Mouse (Mus musculus) limb, embryonic 12.5 days (tissue): ENCODE results near the gene V1rd19. TPM values are rescaled to one million over a fixed set of nuclear protein-coding genes. Genes with fewer than 3 reads are reported as not detected.
"Not testable (repeated sequence)": the region's sequence is repeated elsewhere in the genome, so short reads cannot be mapped to it uniquely, and the experiment has no call there.

ENCODE experiments used
- ATAC-seq: fragments of 200-750 bp; cut with Nextera tagmentation; 2 replicates; pipeline ENCODE4 v1.8.0; 2017; ENCODE audit warnings: low read depth, moderate TSS enrichment; ENCODE audit not compliant: insufficient number of reproducible peaks, insufficient read depth, low FRiP score, low TSS enrichment
- H3K27ac ChIP-seq: fragments of 300-500 bp; sonication (generic); 2 replicates; pipeline ENCODE4 v1.5.1; 2016; ENCODE audit warnings: mild to moderate bottlenecking, moderate library complexity
- H3K27me3 ChIP-seq: fragments of 300-500 bp; sonication (generic); 2 replicates; pipeline ENCODE4 v1.6.1; 2016; ENCODE audit warnings: mild to moderate bottlenecking, moderate library complexity
- H3K36me3 ChIP-seq: fragments of 300-500 bp; sonication (generic); 2 replicates; pipeline ENCODE4 v1.6.1; 2016; ENCODE audit warnings: mild to moderate bottlenecking, moderate library complexity
- H3K4me1 ChIP-seq: fragments of 300-500 bp; sonication (generic); replicated peaks from 2 replicates; pipeline ENCODE4 v1.6.1; 2016
- H3K4me2 ChIP-seq: fragments of 300-500 bp; sonication (generic); 2 replicates; pipeline ENCODE4 v1.6.1; 2016; ENCODE audit warnings: mild to moderate bottlenecking, moderate library complexity
- H3K4me3 ChIP-seq: fragments of 300-500 bp; sonication (generic); replicated peaks from 2 replicates; pipeline ENCODE4 v1.5.1; 2016; ENCODE audit warnings: mild to moderate bottlenecking
- H3K9ac ChIP-seq: fragments of 300-500 bp; sonication (generic); replicated peaks from 2 replicates; pipeline ENCODE4 v1.6.1; 2016; ENCODE audit warnings: mild to moderate bottlenecking, moderate library complexity
- H3K9me3 ChIP-seq: fragments of 300-500 bp; sonication (generic); 2 replicates; pipeline ENCODE4 v1.6.1; 2016; ENCODE audit warnings: mild to moderate bottlenecking, moderate library complexity
- WGBS: fragments of 180-500 bp; shearing (Covaris S2); methylation state at CpG from one replicate; pipeline ENCODE4 v1.1.7; 2016; 5-methylcytosine and 5-hydroxymethylcytosine counted together
- polyA plus RNA-seq: library from polyadenylated mRNA; unstranded; fragments of >200 nt; fragmentation: Nextera tagmentation; extraction: Ambion mirVana; gene quantifications from 2 replicates; pipeline ENCODE4 v1.2.1, GENCODE M21; 2016

V1rd19 gene
- polyA plus RNA-seq, result not detected in 2 replicates

DNA sequence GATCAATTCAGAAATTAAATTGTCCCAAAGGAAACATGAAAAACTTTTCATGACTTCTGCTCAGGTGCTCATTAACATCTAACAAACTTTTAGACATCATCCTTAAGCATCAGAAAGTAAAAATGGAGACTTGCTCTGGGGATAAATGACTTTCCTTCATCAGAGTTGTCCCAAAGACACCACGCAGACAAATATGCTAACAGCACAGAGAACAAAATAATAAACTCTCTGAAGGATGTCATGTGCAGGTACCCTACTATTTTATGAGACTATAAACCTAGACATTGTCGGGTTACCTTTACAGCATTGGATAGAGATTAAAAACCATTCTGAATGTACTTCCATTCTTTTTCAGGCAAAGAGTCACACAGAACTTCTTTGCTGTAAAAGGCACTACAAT, at the start of gene V1rd19:
Gene V1rd19, plus strand, starts transcription at position 301 of the 400 bp plus-strand sequence.
- Histone ChIP-seq H3K27me3 (no peaks in the 10 kb centered on the region), H3K9me3 (peaks cover 20% of the 10 kb centered on the region), H3K27ac (no peak within 1 kb of the TSS), H3K36me3 (no peaks in the 10 kb centered on the region), H3K9ac (no peak within 1 kb of the TSS), H3K4me2 (no peak within 1 kb of the TSS), H3K4me1 (no peaks in the 10 kb centered on the region), H3K4me3 (no peak within 1 kb of the TSS)
- ATAC-seq, result no peak
- 70% methylated on average over 2 of the region's 2 CpGs for WGBS

DNA sequence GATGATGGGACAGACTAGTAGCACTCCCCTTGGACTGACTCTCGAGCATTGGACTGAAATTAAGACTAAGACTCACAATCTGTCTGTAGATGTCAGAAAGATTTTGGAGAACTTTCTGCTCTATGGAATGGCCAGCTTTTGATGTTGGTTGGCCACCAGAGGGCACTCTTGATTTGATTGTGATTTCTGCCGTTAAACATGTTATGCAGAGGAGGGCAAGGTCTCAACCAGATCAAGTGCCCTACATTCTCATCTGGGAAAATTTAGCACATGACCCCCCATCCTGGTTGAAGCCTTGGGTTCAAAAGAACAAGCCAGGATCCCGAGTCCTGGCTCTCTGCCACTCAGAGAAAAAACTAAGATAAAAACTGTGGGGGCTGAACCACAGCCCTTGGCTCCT, 33.4 kb upstream of the V1rd19 start:
- whole genome bisulfite sequencing, result 61% methylated on average over 3 of the region's 3 CpGs
- H3K9me3 ChIP-seq, result peaks cover 44% of the 10 kb centered on the region

DNA sequence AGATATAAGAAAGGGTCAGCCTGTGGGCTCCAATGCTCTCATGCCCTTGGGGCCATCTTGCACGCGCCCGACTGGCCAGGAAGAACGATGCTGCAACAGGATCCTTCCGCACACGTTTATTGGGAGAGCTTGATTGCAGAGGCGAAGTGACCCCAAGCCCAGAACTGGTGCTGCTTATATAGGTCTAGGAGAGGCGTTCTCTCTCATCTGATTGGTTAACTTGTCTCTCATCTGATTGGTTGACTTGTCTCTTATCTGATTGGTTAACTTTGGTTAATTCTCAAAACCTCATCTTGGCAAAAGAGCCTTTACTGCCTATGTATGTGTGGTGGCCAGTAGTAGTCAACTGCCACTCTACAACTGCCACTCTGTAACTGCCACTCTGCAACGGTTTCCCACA, 27.2 kb upstream of the V1rd19 start, which contains the start of gene Vmn1r181:
Gene Vmn1r181, plus strand, starts transcription at position 301 of the 400 bp plus-strand sequence.
- not testable (repeated sequence) for H3K36me3 ChIP-seq, H3K4me2 ChIP-seq, H3K9ac ChIP-seq, H3K4me1 ChIP-seq, H3K4me3 ChIP-seq, ATAC-seq, H3K27me3 ChIP-seq, H3K27ac ChIP-seq
- 89% methylated on average over 9 of the region's 9 CpGs for WGBS
- H3K9me3 ChIP-seq, result peaks cover 37% of the 10 kb centered on the region

More for the DNA sequence above, 33.4 kb upstream of the V1rd19 start:
- H3K4me1 ChIP-seq, H3K4me2 ChIP-seq, H3K9ac ChIP-seq, H3K36me3 ChIP-seq, H3K4me3 ChIP-seq, ATAC-seq, H3K27me3 ChIP-seq, H3K27ac ChIP-seq: not testable (repeated sequence)

DNA sequence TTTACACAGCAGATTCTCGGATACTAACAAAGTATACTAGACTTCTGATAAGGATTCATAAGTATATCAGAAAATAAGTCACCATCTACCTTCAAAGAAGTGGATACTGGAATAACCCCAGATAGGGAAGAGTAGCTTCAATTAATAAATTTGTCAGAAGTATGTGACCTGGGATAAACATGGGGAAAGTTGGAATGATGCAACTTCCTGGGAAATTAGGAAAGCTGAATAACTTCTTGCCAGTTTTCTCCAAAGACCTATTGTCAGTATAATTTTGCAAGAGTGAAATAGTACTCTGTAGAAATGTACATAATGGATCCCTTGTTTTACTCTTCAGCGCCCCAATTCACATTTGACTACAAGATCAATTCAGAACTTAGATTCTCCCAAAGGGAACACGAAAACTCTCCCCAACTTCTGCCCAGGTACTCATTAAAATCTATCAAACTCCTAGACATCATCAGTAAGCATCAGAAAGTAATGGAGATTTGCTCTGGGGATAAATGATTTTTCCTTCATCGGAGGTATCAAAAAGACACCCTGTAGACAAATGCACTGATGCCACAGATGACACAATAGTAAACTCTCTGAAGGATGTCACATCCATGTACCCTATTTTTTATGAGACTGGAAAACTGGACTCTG, 51.3 kb downstream of the V1rd19 start, which contains the start of gene Vmn1r183:
Gene Vmn1r183, plus strand, starts transcription at position 595 of the 645 bp plus-strand sequence.
- Histone ChIP-seq H3K4me3 (no peak within 1 kb of the TSS), H3K9me3 (no peaks in the 10 kb centered on the region; the same call in 1 of the 2 replicates), H3K4me2 (no peak within 1 kb of the TSS), H3K27ac (no peak within 1 kb of the TSS), H3K4me1 (no peaks in the 10 kb centered on the region), H3K9ac (no peak within 1 kb of the TSS), H3K27me3 (no peaks in the 10 kb centered on the region), H3K36me3 (no peaks in the 10 kb centered on the region)
- ATAC-seq, result no peak
- whole genome bisulfite sequencing, result 73% methylated on average over 4 of the region's 4 CpGs

Other genes with a start within 250 kb of the V1rd19 start
- gene Vmn1r174, start 249.4 kb upstream of the V1rd19 start, polyA plus RNA-seq, result not detected in 2 replicates
- not detected in 2 replicates for gene Vmn1r175, start 191.0 kb upstream of the V1rd19 start, polyA plus RNA-seq
- not detected in 2 replicates for gene Vmn1r176, start 164.3 kb upstream of the V1rd19 start, polyA plus RNA-seq
- gene Vmn1r177, start 135.2 kb upstream of the V1rd19 start, polyA plus RNA-seq, result not detected in 2 replicates
- gene Vmn1r178, start 109.7 kb upstream of the V1rd19 start, polyA plus RNA-seq, result not detected in 2 replicates
- not detected in 2 replicates for gene Vmn1r179, start 74.7 kb upstream of the V1rd19 start, polyA plus RNA-seq
- not detected in 2 replicates for gene Vmn1r180, start 51.1 kb upstream of the V1rd19 start, polyA plus RNA-seq
- gene Vmn1r181, start 27.1 kb upstream of the V1rd19 start, polyA plus RNA-seq, result not detected in 2 replicates
- gene Vmn1r183, start 51.6 kb downstream of the V1rd19 start, polyA plus RNA-seq, result not detected in 2 replicates
- 27.7 and 29.7 TPM in 2 replicates for gene Zfp180, start 80.2 kb downstream of the V1rd19 start, polyA plus RNA-seq
- 5.8 and 6.9 TPM in 2 replicates for gene Zfp112, start 110.6 kb downstream of the V1rd19 start, polyA plus RNA-seq
- 17.4 and 17.5 TPM in 2 replicates for gene Zfp235, start 132.5 kb downstream of the V1rd19 start, polyA plus RNA-seq
- 6.0 and 6.4 TPM in 2 replicates for gene Zfp114, start 173.4 kb downstream of the V1rd19 start, polyA plus RNA-seq
- 12.3 and 12.5 TPM in 2 replicates for gene Zfp111, start 209.8 kb downstream of the V1rd19 start, polyA plus RNA-seq
- 7.1 and 7.5 TPM in 2 replicates for gene Zfp109, start 235.9 kb downstream of the V1rd19 start, polyA plus RNA-seq